Mouse (Mus musculus): ENCODE results near the gene Plekhg1. TPM values are rescaled to one million over a fixed set of nuclear protein-coding genes. Genes with fewer than 3 reads are reported as not detected.

The Plekhg1 gene
- polyA plus RNA-seq, 1 experiment from 2014 or later: 7.4 TPM

GRCm38 (mm10) chr10:3831597-3832351 lies 91.6 kb downstream of the Plekhg1 start:
- WGBS: 67% methylated on average over 11 of the region's 11 CpGs
- Histone ChIP-seq H3K27me3 (replicated peaks) (no peaks in the 10 kb centered on the region), H3K9ac (no peak overlapping the region), H3K4me3 (no peak overlapping the region), H3K9me3 (no peaks in the 10 kb centered on the region), H3K4me2 (no peak overlapping the region), H3K27ac (replicated peaks) (peak overlapping the region; percentile 39; the same call in 1 of the 2 replicates), H3K36me3 (no peaks in the 10 kb centered on the region), H3K4me1 (peaks cover 24% of the 10 kb centered on the region)
- no peak for ATAC-seq (ENCODE audit: extremely low read depth, insufficient number of reproducible peaks, low FRiP score, low TSS enrichment)

- no peaks in the 10 kb centered on the region for H3K27me3 ChIP-seq (replicated peaks)
- H3K36me3 ChIP-seq: no peaks in the 10 kb centered on the region
- peaks cover 24% of the 10 kb centered on the region for H3K4me1 ChIP-seq
- no peaks in the 10 kb centered on the region for H3K9me3 ChIP-seq
- no peak overlapping the region for H3K27ac ChIP-seq (replicated peaks)
- ATAC-seq (ENCODE audit: extremely low read depth, insufficient number of reproducible peaks, low FRiP score, low TSS enrichment): no peak
- 83% methylated on average over 1 of the region's 1 CpGs for WGBS
- no peak overlapping the region for H3K9ac ChIP-seq
- H3K4me3 ChIP-seq: no peak overlapping the region
- H3K4me2 ChIP-seq: no peak overlapping the region
These were observed 93.9 kb downstream of the Plekhg1 start for GRCm38 (mm10) chr10:3834060-3834459.

GRCm38 (mm10) chr10:3834678-3835077 lies 94.5 kb downstream of the Plekhg1 start:
- Histone ChIP-seq H3K4me3 (no peak overlapping the region), H3K27ac (replicated peaks) (no peak overlapping the region), H3K4me2 (no peak overlapping the region), H3K27me3 (replicated peaks) (no peaks in the 10 kb centered on the region), H3K9ac (no peak overlapping the region), H3K4me1 (peaks cover 18% of the 10 kb centered on the region), H3K9me3 (no peaks in the 10 kb centered on the region), H3K36me3 (no peaks in the 10 kb centered on the region)
- ATAC-seq (ENCODE audit: extremely low read depth, insufficient number of reproducible peaks, low FRiP score, low TSS enrichment): no peak
- 79% methylated on average over 7 of the region's 7 CpGs for WGBS

DNA sequence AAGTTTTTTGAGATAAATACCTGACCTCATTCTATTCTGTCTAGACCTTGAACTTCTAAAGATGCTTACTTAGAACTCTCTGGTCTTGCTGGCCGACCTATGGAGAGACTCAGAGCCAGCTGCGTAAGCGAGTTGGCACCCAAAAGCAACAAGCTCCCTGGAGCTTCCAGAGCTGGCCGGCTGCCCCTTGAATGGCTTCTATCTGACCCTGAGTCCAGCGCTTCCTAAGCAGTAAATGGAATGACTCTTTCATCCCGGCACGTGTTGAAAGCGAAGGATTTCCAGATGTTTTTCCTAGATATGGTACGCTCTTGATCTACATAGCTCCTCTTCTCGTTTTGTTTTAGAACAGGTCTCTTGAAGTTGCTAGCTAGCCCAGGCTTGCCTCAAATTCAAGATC lies 95.5 kb downstream of the Plekhg1 start:
- H3K4me2 ChIP-seq: no peak overlapping the region
- ATAC-seq (ENCODE audit: extremely low read depth, insufficient number of reproducible peaks, low FRiP score, low TSS enrichment): no peak
- 49% methylated on average over 10 of the region's 10 CpGs for WGBS
- H3K27me3 ChIP-seq (replicated peaks): no peaks in the 10 kb centered on the region
- peaks cover 16% of the 10 kb centered on the region for H3K4me1 ChIP-seq
- no peak overlapping the region for H3K4me3 ChIP-seq
- H3K36me3 ChIP-seq: no peaks in the 10 kb centered on the region
- H3K9me3 ChIP-seq: no peaks in the 10 kb centered on the region
- H3K27ac ChIP-seq (replicated peaks): no peak overlapping the region
- H3K9ac ChIP-seq: no peak overlapping the region

GRCm38 (mm10) chr10:3839748-3840432 lies 99.7 kb downstream of the Plekhg1 start:
- H3K27ac ChIP-seq (replicated peaks): no peak overlapping the region
- H3K36me3 ChIP-seq: no peaks in the 10 kb centered on the region
- WGBS: 55% methylated on average over 6 of the region's 6 CpGs
- no peak for ATAC-seq (ENCODE audit: extremely low read depth, insufficient number of reproducible peaks, low FRiP score, low TSS enrichment)
- no peaks in the 10 kb centered on the region for H3K27me3 ChIP-seq (replicated peaks)
- no peak overlapping the region for H3K4me2 ChIP-seq
- H3K4me3 ChIP-seq: no peak overlapping the region
- H3K4me1 ChIP-seq: 0 out of 2 replicates have a peak, but pooled peaks cover 3% of the 10 kb centered on the region
- H3K9ac ChIP-seq: no peak overlapping the region
- no peaks in the 10 kb centered on the region for H3K9me3 ChIP-seq

DNA sequence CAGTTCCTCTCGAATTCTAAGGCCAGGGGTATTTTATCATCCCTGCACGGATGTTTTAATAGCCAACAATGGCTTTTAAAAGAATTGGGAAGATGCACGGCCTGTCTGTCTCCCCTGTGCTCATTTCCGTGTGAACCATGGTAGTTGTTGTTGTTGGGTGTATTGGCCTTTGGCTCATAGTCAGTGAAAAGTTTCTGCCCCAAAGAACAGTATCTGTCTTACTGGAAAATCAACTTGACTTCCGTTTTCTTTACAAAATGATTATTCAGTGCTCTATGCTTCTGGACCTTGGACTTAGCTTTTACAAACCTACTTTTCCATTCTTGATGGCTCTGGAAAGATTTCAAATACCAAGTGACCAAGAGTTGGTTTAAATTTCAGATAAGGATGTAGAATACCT lies 104.3 kb downstream of the Plekhg1 start:
- no peaks in the 10 kb centered on the region for H3K27me3 ChIP-seq (replicated peaks)
- no peaks in the 10 kb centered on the region for H3K4me1 ChIP-seq
- H3K9ac ChIP-seq: no peak overlapping the region
- no peak overlapping the region for H3K4me2 ChIP-seq
- H3K4me3 ChIP-seq: no peak overlapping the region
- 0 out of 2 replicates have a peak, but pooled peaks cover under 1% of the 10 kb centered on the region for H3K36me3 ChIP-seq
- H3K9me3 ChIP-seq: no peaks in the 10 kb centered on the region
- no peak for ATAC-seq (ENCODE audit: extremely low read depth, insufficient number of reproducible peaks, low FRiP score, low TSS enrichment)
- H3K27ac ChIP-seq (replicated peaks): no peak overlapping the region
- WGBS: 70% methylated on average over 5 of the region's 5 CpGs

GRCm38 (mm10) chr10:3847021-3847420 lies 106.9 kb downstream of the Plekhg1 start:
- no peak overlapping the region for H3K27ac ChIP-seq (replicated peaks)
- H3K9me3 ChIP-seq: no peaks in the 10 kb centered on the region
- H3K9ac ChIP-seq: no peak overlapping the region
- H3K36me3 ChIP-seq: peaks cover 5% of the 10 kb centered on the region; the same call in 1 of the 2 replicates
- no peak overlapping the region for H3K4me3 ChIP-seq
- peaks cover 7% of the 10 kb centered on the region for H3K4me1 ChIP-seq
- no peak for ATAC-seq (ENCODE audit: extremely low read depth, insufficient number of reproducible peaks, low FRiP score, low TSS enrichment)
- no peaks in the 10 kb centered on the region for H3K27me3 ChIP-seq (replicated peaks)
- H3K4me2 ChIP-seq: no peak overlapping the region
- 41% methylated on average over 2 of the region's 2 CpGs for WGBS

DNA sequence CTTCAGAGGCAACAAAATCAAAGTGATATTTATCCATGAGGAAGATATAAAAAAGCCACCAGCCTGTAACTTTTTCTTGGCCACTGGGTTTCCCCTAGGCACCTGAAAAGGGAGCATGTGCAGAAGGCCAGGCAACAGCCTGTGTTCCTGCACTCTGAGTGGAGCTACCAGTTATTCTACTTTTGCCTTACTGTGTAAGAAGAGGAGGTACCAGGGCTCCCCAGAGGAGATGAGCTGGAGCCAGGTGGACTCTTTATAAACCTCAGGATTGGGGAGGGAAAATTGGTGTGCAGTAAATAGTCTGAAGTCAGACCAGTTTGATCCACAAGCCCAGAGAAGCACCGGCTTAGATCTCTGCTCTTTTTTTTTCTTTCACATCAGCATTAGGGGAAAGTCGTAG lies 111.3 kb downstream of the Plekhg1 start:
- Histone ChIP-seq H3K4me2 (no peak overlapping the region), H3K36me3 (peaks cover 5% of the 10 kb centered on the region; the same call in 1 of the 2 replicates), H3K27ac (replicated peaks) (peak overlapping the region; percentile 17; the same call in 1 of the 2 replicates), H3K27me3 (replicated peaks) (no peaks in the 10 kb centered on the region), H3K4me3 (no peak overlapping the region), H3K9ac (no peak overlapping the region), H3K4me1 (peaks cover 24% of the 10 kb centered on the region), H3K9me3 (no peaks in the 10 kb centered on the region)
- ATAC-seq (ENCODE audit: extremely low read depth, insufficient number of reproducible peaks, low FRiP score, low TSS enrichment): no peak
- WGBS: 11% methylated on average over 2 of the region's 2 CpGs

- WGBS: 71% methylated on average over 3 of the region's 3 CpGs
- Histone ChIP-seq H3K36me3 (peaks cover 5% of the 10 kb centered on the region; the same call in 1 of the 2 replicates), H3K4me2 (no peak overlapping the region), H3K9me3 (no peaks in the 10 kb centered on the region), H3K27ac (replicated peaks) (no peak overlapping the region), H3K4me3 (no peak overlapping the region), H3K27me3 (replicated peaks) (no peaks in the 10 kb centered on the region), H3K9ac (no peak overlapping the region), H3K4me1 (peaks cover 24% of the 10 kb centered on the region)
- no peak for ATAC-seq (ENCODE audit: extremely low read depth, insufficient number of reproducible peaks, low FRiP score, low TSS enrichment)
These were observed 112.6 kb downstream of the Plekhg1 start for GRCm38 (mm10) chr10:3852733-3853132.

DNA sequence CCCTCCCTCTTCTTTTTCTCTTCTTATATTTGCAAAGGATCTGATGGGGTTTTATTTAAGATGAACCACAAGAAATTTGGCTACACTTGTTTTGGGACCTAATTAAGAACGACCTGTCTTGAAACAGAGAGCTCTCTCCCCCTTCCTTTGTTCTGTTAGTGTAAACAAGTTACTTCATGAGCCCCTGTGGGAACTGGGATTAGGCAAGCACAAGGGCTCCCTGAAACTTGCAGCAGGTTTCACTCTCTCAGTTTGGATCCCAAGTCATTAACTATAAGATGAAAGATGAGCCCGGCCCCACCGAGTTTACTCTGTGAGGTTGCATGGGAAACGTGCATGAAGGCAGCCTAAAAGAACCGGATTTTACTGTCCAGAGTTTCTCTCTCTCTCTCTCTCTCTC lies 117.7 kb downstream of the Plekhg1 start:
- no peak overlapping the region for H3K27ac ChIP-seq (replicated peaks)
- 18% methylated on average over 5 of the region's 5 CpGs for WGBS
- no peaks in the 10 kb centered on the region for H3K9me3 ChIP-seq
- no peak for ATAC-seq (ENCODE audit: extremely low read depth, insufficient number of reproducible peaks, low FRiP score, low TSS enrichment)
- H3K27me3 ChIP-seq (replicated peaks): no peaks in the 10 kb centered on the region
- no peak overlapping the region for H3K4me3 ChIP-seq
- H3K4me2 ChIP-seq: no peak overlapping the region
- H3K9ac ChIP-seq: no peak overlapping the region
- H3K4me1 ChIP-seq: peaks cover 19% of the 10 kb centered on the region
- H3K36me3 ChIP-seq: no peaks in the 10 kb centered on the region

DNA sequence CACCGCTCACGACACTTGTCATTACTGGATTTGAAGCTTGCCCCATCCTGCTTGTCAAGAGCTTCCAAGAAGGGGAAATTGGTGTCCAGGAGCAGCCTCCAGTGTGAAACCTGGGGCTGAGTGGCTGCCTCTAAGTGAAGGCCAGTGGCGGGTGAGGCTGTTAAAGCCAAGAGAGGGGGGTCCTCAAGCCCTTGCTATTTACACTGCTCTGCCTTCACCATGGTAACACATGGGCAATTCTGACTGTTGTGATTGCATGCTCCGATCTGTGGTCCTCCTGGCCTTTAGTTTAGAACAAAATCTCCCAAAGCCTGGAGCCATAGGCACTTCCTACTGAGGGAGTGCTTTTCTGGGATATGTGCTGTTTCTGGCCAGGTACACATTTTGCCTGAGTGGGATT lies 118.3 kb downstream of the Plekhg1 start:
- Histone ChIP-seq H3K9ac (no peak overlapping the region), H3K4me2 (no peak overlapping the region), H3K27me3 (replicated peaks) (no peaks in the 10 kb centered on the region), H3K27ac (replicated peaks) (no peak overlapping the region), H3K4me1 (peaks cover 22% of the 10 kb centered on the region), H3K4me3 (no peak overlapping the region), H3K36me3 (no peaks in the 10 kb centered on the region), H3K9me3 (no peaks in the 10 kb centered on the region)
- 43% methylated on average over 4 of the region's 4 CpGs for WGBS
- no peak for ATAC-seq (ENCODE audit: extremely low read depth, insufficient number of reproducible peaks, low FRiP score, low TSS enrichment)
